20 mouse cellular contexts compared by ENCODE assay signal in genomic region chr10:12608634-12609033, GRCm38 (mm10).
DNase-seq lines count a peak whose midpoint lies in the region; ATAC-seq and TF ChIP-seq lines count a peak whose summit lies in the region.
"Had no signal": no experiment of that assay in that cellular context is flagged by ENCODE, and none has a peak within 500 bp of the region (broad histone marks: within the 10 kb centered on the region; RNA-seq: fewer than 3 reads in every experiment).

No protein-coding gene starts in this region.

- H3K36me3 ChIP-seq in neural tube, embryonic 15.5 days = no peaks in the 10 kb centered on the region
- H3K36me3 ChIP-seq in ES-Bruce4 (ENCODE audit: control insufficient read depth, insufficient read depth, low read length, poor library complexity, severe bottlenecking) = no peaks in the 10 kb centered on the region
- no peaks in the 10 kb centered on the region for H3K36me3 ChIP-seq in ES-E14 (ENCODE audit: control insufficient read depth, insufficient read depth, low read length, poor library complexity, severe bottlenecking)
- H3K36me3 ChIP-seq: embryonic facial prominence, embryonic 10.5 days; embryonic facial prominence, embryonic 12.5 days; forebrain, embryonic 15.5 days had no signal

- ATAC-seq in neural tube, embryonic 15.5 days (ENCODE audit: low FRiP score) = no peak
- ATAC-seq: forebrain, embryonic 13.5 days; forebrain, embryonic 15.5 days; forebrain, postnatal 0 days had no signal

- no peak overlapping the region for H3K4me2 ChIP-seq in neural tube, embryonic 15.5 days
- H3K4me2 ChIP-seq: embryonic facial prominence, embryonic 12.5 days; forebrain, embryonic 13.5 days; forebrain, embryonic 15.5 days had no signal

- no peak overlapping the region for H3K9ac ChIP-seq in neural tube, embryonic 15.5 days (replicated peaks)
- H3K9ac ChIP-seq in ES-Bruce4 (ENCODE audit: low read depth, poor library complexity, severe bottlenecking) (peak overlapping the region; percentile 75; the same call in 1 of the 2 replicates), ES-E14 (ENCODE audit: insufficient read depth, low read depth, low read length, poor library complexity, severe bottlenecking) (no peak overlapping the region)
- H3K9ac ChIP-seq: embryonic facial prominence, embryonic 12.5 days; forebrain, embryonic 13.5 days; forebrain, embryonic 15.5 days; forebrain, postnatal 0 days had no signal

- peak; percentile 93 for TF ChIP-seq EP300 in ES-Bruce4 (IDR thresholded peaks at IDR 0.05; ENCODE audit: insufficient read depth, low read depth, low read length)

- H3K27me3 ChIP-seq in neural tube, embryonic 15.5 days (replicated peaks) = no peaks in the 10 kb centered on the region
- no peaks in the 10 kb centered on the region for H3K27me3 ChIP-seq in ES-Bruce4 (ENCODE audit: control insufficient read depth, insufficient read depth, low read length, poor library complexity, severe bottlenecking)
- H3K27me3 ChIP-seq: embryonic facial prominence, embryonic 12.5 days; forebrain, embryonic 13.5 days; forebrain, embryonic 15.5 days had no signal

- TF ChIP-seq CTCF in ES-Bruce4 (IDR thresholded peaks at IDR 0.05; ENCODE audit: low read depth, low read length) = no peak
- TF ChIP-seq CTCF in layer of hippocampus, adult 2 months (conservative IDR thresholded peaks at IDR 0.05) = no peak

- no peak overlapping the region for H3K4me3 ChIP-seq in neural tube, embryonic 15.5 days (replicated peaks)
- H3K4me3 ChIP-seq in ES-Bruce4 (ENCODE audit: low read depth, low read length) (no peak overlapping the region; the same call in 1 of the 2 replicates), ES-E14 (ENCODE audit: insufficient read depth in 1 of 2, low read depth in 1 of 2, low read length in 2 of 2, poor library complexity in 1 of 2, severe bottlenecking in 1 of 2) (0 out of 4 replicates have a peak overlapping the region, but pooled peaks of 1 of the 2 experiments have one; percentile 24)
- H3K4me3 ChIP-seq in layer of hippocampus, adult 2 months = no peak overlapping the region
- H3K4me3 ChIP-seq: embryonic facial prominence, embryonic 10.5 days; embryonic facial prominence, embryonic 12.5 days; forebrain, embryonic 13.5 days; forebrain, embryonic 15.5 days had no signal

- H3K27ac ChIP-seq in neural tube, embryonic 15.5 days (replicated peaks) = 0 out of 2 replicates have a peak overlapping the region, but pooled peaks have one; percentile 15
- peak overlapping the region; percentile 99 for H3K27ac ChIP-seq in ES-Bruce4 (ENCODE audit: insufficient read depth, low read length)
- peak overlapping the region; percentile 75; the same call in 1 of the 2 replicates for H3K27ac ChIP-seq in ES-E14 (ENCODE audit: insufficient read depth, low read depth, low read length, poor library complexity, severe bottlenecking)
- H3K27ac ChIP-seq in layer of hippocampus, adult 2 months = no peak overlapping the region
- H3K27ac ChIP-seq: embryonic facial prominence, embryonic 10.5 days; embryonic facial prominence, embryonic 12.5 days; forebrain, embryonic 13.5 days; forebrain, embryonic 15.5 days had no signal

- no peak for DNase-seq in neural tube, embryonic 10.5 days (ENCODE audit: extremely low spot score, low spot score)
- DNase-seq in ES-E14 (ENCODE audit: low read depth, low spot score) (peak; percentile 62), ZHBTc4 (ENCODE audit: low read depth, low spot score) (peak; percentile 91)
- no peak for DNase-seq in layer of hippocampus, postnatal 25 days (ENCODE audit: extremely low spot score in 1 of 2, low spot score in 1 of 2)
- no peak for DNase-seq in layer of hippocampus, adult 2 months (ENCODE audit: low spot score in 2 of 2)
- DNase-seq in cerebellum, postnatal 36 days = no peak
- DNase-seq: adrenal gland, postnatal 10 days; adrenal gland, postnatal 25 days; cerebellum, adult 11 months; cerebellum, adult 18-20 months; cerebellum, adult 8-10 months; cerebellum, adult 9-11 months; cerebellum, postnatal 14 days; forebrain, postnatal 0 days had no signal

- H3K4me1 ChIP-seq in neural tube, embryonic 15.5 days = 0 out of 2 replicates have a peak, but pooled peaks cover 4% of the 10 kb centered on the region
- H3K4me1 ChIP-seq in ES-Bruce4 (ENCODE audit: control insufficient read depth, insufficient read depth, low read length) (peaks cover 10% of the 10 kb centered on the region), ES-E14 (ENCODE audit: control insufficient read depth in 2 of 2, insufficient read depth in 2 of 2, low read length in 2 of 2, poor library complexity in 1 of 2) (peaks cover 6 to 10% of the 10 kb centered on the region in 2 experiments)
- H3K4me1 ChIP-seq: embryonic facial prominence, embryonic 10.5 days; embryonic facial prominence, embryonic 12.5 days; forebrain, embryonic 13.5 days; forebrain, embryonic 15.5 days had no signal

- in situ Hi-C loops in ES-E14 (cut with MboI; ENCODE audit: low sequenced_read_pairs in 2 of 2, unreplicated experiment in 2 of 2) = no loop called here

- H3K9me3 ChIP-seq in neural tube, embryonic 15.5 days (replicated peaks) = no peaks in the 10 kb centered on the region
- H3K9me3 ChIP-seq in ES-Bruce4 (replicated peaks; ENCODE audit: control insufficient read depth, insufficient read depth, low read length, poor library complexity, severe bottlenecking) (no peaks in the 10 kb centered on the region), ES-E14 (ENCODE audit: control insufficient read depth, insufficient read depth, low read depth, low read length) (no peaks in the 10 kb centered on the region)
- H3K9me3 ChIP-seq: embryonic facial prominence, embryonic 10.5 days; embryonic facial prominence, embryonic 12.5 days; forebrain, embryonic 13.5 days; forebrain, embryonic 15.5 days had no signal

- TF ChIP-seq POLR2A in ES-Bruce4 (IDR thresholded peaks at IDR 0.05; ENCODE audit: insufficient read depth, low read length) = no peak

TF ChIP-seq in ES-E14, 5 proteins besides CTCF, POLR2A, EP300 and RAD21:
- TF ChIP-seq HCFC1 (IDR thresholded peaks at IDR 0.05; ENCODE audit: borderline replicate concordance, insufficient read depth, low read length) = no peak

Comparison
In these comparisons a context has a peak if more than half of its experiments do, and no peak if none do; other contexts are left out.
1. DNase-seq: peak in ES-E14 (single experiment) and ZHBTc4 (single experiment); none in neural tube, embryonic 10.5 days (single experiment), layer of hippocampus, postnatal 25 days (0 of 2), layer of hippocampus, adult 2 months (0 of 2) and cerebellum, postnatal 36 days (0 of 2).